Mouse (Mus musculus) left cerebral cortex, adult 18-20 months (tissue): ENCODE measurements around the gene Vsig8. TPM values are rescaled to one million over a fixed set of nuclear protein-coding genes. Genes with fewer than 3 reads are reported as not detected.

Experiments used
- DNase-seq, 2 experiments: peaks; one replicate each; pipeline ENCODE4 v3.0.0; 2021 to 2022; ENCODE audit warnings: low spot score in 2 of 2, mixed read lengths in 1 of 2
- long read RNA-seq, 2 experiments: library from polyadenylated mRNA; stranded (forward); transcript quantifications; one replicate each; pipeline ENCODE4 v2.0.0; 2021
- total RNA-seq, 2 experiments: library from RNA; stranded (reverse); gene quantifications; 2 replicates each; pipeline ENCODE4 v1.2.3; 2021

Vsig8 gene
- under 1 TPM; 0.21 to 0.23 TPM for total RNA-seq
- long read RNA-seq, experiment 1 = 0 reads
- long read RNA-seq, experiment 2 = 0 reads

GRCm38 (mm10) chr1:172555638-172556037 lies at the start of gene Vsig8:
TSS of gene Vsig8 (plus strand) at chr1:172555938.
- no peak for DNase-seq

- no peak for DNase-seq
Observed at GRCm38 (mm10) chr1:172507001-172507400, 48.7 kb upstream of the Vsig8 start.

GRCm38 (mm10) chr1:172507701-172508100 lies 48.0 kb upstream of the Vsig8 start:
- DNase-seq = no peak

- no peak for DNase-seq
Observed at GRCm38 (mm10) chr1:172508172-172508571, 47.6 kb upstream of the Vsig8 start.

GRCm38 (mm10) chr1:172509235-172509634 lies 46.5 kb upstream of the Vsig8 start:
- DNase-seq = no peak

GRCm38 (mm10) chr1:172509983-172510382 lies 45.8 kb upstream of the Vsig8 start:
- DNase-seq = no peak

- no peak for DNase-seq
Observed at GRCm38 (mm10) chr1:172510421-172510972, 45.2 kb upstream of the Vsig8 start.

GRCm38 (mm10) chr1:172512962-172513361 lies 42.8 kb upstream of the Vsig8 start:
- DNase-seq = no peak

GRCm38 (mm10) chr1:172513525-172514212 lies 42.1 kb upstream of the Vsig8 start:
- no peak for DNase-seq

GRCm38 (mm10) chr1:172514213-172514529 lies 41.6 kb upstream of the Vsig8 start:
- no peak for DNase-seq

- DNase-seq = no peak
Observed at GRCm38 (mm10) chr1:172514551-172515268, 41.0 kb upstream of the Vsig8 start.

GRCm38 (mm10) chr1:172515396-172515795 lies 40.3 kb upstream of the Vsig8 start:
- no peak for DNase-seq

- DNase-seq = no peak
Observed at GRCm38 (mm10) chr1:172518013-172518412, 37.7 kb upstream of the Vsig8 start.

- no peak for DNase-seq
Observed at GRCm38 (mm10) chr1:172519644-172520043, 36.1 kb upstream of the Vsig8 start.

GRCm38 (mm10) chr1:172520576-172521440 lies 34.9 kb upstream of the Vsig8 start, which contains the start of gene Cfap45:
TSS of gene Cfap45 (plus strand) at chr1:172520801.
- DNase-seq = peak; percentile 63 to 75

- no peak for DNase-seq
Observed at GRCm38 (mm10) chr1:172522524-172522923, 33.2 kb upstream of the Vsig8 start.

GRCm38 (mm10) chr1:172523699-172524101 lies 32.0 kb upstream of the Vsig8 start:
- DNase-seq = no peak

GRCm38 (mm10) chr1:172525027-172525764 lies 30.5 kb upstream of the Vsig8 start:
- DNase-seq = no peak

- DNase-seq = no peak
Observed at GRCm38 (mm10) chr1:172525971-172526370, 29.8 kb upstream of the Vsig8 start.

- no peak for DNase-seq
Observed at GRCm38 (mm10) chr1:172526380-172527081, 29.2 kb upstream of the Vsig8 start.
